Mouse (Mus musculus): ENCODE results near the gene Ppil6. TPM values are rescaled to one million over a fixed set of nuclear protein-coding genes. Genes with fewer than 3 reads are reported as not detected.

Gene Ppil6
- 0.50 and 0.63 TPM in 2 replicates for polyA plus RNA-seq (2015; fragmentation: Nextera tagmentation; extraction: Ambion mirVana)

DNA sequence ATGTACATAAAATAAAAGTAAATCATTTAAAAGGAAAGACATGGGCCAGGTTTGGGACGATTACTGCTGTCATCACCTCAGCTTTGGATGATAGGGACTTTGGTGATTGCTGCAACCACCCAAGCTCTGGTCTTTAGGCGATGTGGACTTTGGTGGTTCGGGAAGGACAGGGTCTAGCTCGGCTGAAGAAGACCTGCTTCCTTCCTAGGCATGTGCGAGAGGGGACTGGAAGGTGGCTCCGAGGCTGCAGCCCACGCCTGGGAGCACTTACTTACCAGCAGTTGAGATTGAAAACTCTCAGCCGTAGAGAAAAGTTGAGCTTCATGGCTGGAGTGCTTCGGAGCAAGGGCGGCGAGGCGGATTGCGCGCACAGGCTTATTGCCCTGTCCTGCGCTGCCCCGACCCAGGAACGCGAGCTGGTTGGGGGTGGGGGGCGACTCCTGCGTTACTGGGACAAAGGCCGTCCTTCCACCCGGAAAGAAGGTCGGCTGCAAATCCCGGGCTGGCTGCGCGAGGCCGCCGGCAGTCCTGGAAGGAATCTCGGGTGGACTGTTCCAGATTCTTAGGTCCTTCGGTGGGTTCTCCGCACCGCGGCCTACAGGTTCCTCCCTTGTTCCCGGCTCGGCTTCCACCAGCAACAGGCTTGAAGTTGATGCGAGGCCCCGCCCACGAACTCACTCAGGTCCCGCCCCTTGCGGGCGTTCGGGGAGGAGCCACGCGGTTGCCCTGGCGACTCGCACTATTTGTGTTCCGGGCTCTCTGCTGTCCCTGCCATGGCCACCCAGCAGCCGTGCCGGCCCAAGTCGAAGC, at the start of gene Ppil6, which contains the start of gene Smpd2:
TSS of gene Ppil6 (plus strand) at position 732 of the 810 bp plus-strand sequence.
TSS of gene Smpd2 (minus strand) at position 662 of the 810 bp plus-strand sequence.
- H3K4me1 ChIP-seq: peaks cover 18% of the 10 kb centered on the region
- peak within 1 kb of the TSS; percentile 84 for H3K27ac ChIP-seq
- peak within 1 kb of the TSS; percentile 100 for H3K4me2 ChIP-seq
- peak within 1 kb of the TSS; percentile 68 for H3K4me3 ChIP-seq
- no peaks in the 10 kb centered on the region for H3K9me3 ChIP-seq
- 0 out of 2 replicates have a peak, but pooled peaks cover 3% of the 10 kb centered on the region for H3K27me3 ChIP-seq
- WGBS: 1% methylated on average over 50 of the region's 50 CpGs
- peak; percentile 85 for ATAC-seq (ENCODE audit: insufficient number of reproducible peaks, insufficient read depth, low FRiP score, low TSS enrichment, low read depth)
- H3K9ac ChIP-seq: peak within 1 kb of the TSS; percentile 82
- peaks cover 36% of the 10 kb centered on the region for H3K36me3 ChIP-seq

DNA sequence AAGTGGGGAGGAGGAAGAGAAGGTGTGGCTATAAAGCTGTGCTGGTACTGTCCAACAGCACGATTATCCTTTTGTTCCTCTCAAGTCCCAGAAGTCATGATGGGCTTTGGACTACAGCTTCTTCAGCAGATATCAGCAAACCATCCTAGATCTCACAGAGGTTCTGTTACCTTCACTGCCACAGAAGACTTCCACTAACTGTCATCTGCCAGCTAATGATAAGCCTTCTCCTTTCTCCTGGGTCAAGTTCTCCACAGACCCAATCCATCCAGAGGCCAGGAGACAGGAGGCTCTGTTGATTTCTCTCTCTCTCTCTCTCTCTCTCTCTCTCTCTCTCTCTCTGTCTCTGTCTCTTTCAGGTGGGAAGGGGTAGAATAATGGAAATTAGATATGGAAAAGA, 42.0 kb upstream of the Ppil6 start:
- H3K27me3 ChIP-seq: no peaks in the 10 kb centered on the region
- H3K4me2 ChIP-seq: no peak overlapping the region
- H3K36me3 ChIP-seq: peaks cover 16% of the 10 kb centered on the region
- H3K4me1 ChIP-seq: peaks cover 16% of the 10 kb centered on the region
- H3K9me3 ChIP-seq: no peaks in the 10 kb centered on the region
- H3K9ac ChIP-seq: no peak overlapping the region
- H3K27ac ChIP-seq: no peak overlapping the region
- WGBS: 67% methylated on average over 1 of the region's 1 CpGs
- ATAC-seq (ENCODE audit: insufficient number of reproducible peaks, insufficient read depth, low FRiP score, low TSS enrichment, low read depth): no peak
- H3K4me3 ChIP-seq: no peak overlapping the region

DNA sequence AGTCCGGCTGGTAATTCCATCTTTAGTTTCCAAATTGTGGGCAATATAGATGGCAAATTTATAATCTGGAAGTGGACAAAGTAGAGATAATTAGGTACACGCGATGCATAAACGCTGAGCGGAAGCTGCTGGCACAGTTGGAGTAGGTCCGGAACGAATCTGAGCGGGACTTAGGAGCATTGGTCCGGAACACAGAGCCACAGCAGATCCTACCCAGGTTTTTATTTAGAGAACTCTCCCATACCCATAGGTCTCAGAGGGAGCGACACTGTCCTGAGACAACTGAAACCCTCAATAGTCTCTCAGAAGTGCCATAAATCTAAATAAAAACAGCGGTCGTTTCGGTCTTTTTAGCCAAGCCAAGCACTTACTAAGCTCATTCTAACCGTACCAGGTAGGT, 40.6 kb upstream of the Ppil6 start:
- Histone ChIP-seq H3K9me3 (no peaks in the 10 kb centered on the region), H3K4me3 (peak overlapping the region; percentile 96), H3K27me3 (no peaks in the 10 kb centered on the region), H3K4me1 (peaks cover 23% of the 10 kb centered on the region), H3K9ac (peak overlapping the region; percentile 72), H3K27ac (peak overlapping the region; percentile 85), H3K4me2 (peak overlapping the region; percentile 72), H3K36me3 (peaks cover 29% of the 10 kb centered on the region)
- WGBS: 10% methylated on average over 14 of the region's 14 CpGs
- ATAC-seq (ENCODE audit: insufficient number of reproducible peaks, insufficient read depth, low FRiP score, low TSS enrichment, low read depth): peak; percentile 65

DNA sequence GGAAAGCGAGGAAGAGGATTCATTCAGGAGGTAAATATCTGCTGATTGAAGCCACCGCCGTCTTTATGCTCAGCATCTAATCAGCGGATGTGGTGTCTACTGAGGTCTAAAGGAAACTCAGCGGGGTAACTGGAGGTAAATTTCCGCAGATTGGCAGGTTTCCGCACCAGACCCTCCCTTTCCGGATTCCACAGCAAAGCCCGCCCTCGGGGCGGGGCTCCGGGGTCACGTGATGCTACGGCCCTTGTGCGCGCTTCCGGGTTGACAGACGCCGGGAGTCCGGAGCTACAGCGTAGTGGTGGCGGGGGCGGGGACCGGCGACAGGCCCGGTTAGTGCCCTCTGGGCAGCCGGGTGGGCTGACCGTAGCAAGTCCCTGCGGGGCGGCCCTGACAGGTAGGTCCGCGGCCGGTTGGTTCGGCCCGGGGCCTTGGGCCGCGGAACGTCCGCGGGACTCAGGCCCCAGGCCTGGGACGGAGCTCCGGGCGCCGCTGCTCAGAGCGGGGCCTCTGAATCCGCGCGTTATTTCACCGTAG, 40.0 kb upstream of the Ppil6 start, which contains the start of gene Zbtb24:
TSS of gene Zbtb24 (plus strand) at position 247 of the 534 bp plus-strand sequence.
- Histone ChIP-seq H3K27ac (peak within 1 kb of the TSS; percentile 85), H3K9ac (peak within 1 kb of the TSS; percentile 88), H3K4me1 (peaks cover 23% of the 10 kb centered on the region), H3K9me3 (no peaks in the 10 kb centered on the region), H3K27me3 (no peaks in the 10 kb centered on the region), H3K4me3 (peak within 1 kb of the TSS; percentile 96), H3K4me2 (peak within 1 kb of the TSS; percentile 72), H3K36me3 (peaks cover 34% of the 10 kb centered on the region)
- WGBS: under 1% methylated on average over 49 of the region's 49 CpGs
- ATAC-seq (ENCODE audit: insufficient number of reproducible peaks, insufficient read depth, low FRiP score, low TSS enrichment, low read depth): peak; percentile 93

DNA sequence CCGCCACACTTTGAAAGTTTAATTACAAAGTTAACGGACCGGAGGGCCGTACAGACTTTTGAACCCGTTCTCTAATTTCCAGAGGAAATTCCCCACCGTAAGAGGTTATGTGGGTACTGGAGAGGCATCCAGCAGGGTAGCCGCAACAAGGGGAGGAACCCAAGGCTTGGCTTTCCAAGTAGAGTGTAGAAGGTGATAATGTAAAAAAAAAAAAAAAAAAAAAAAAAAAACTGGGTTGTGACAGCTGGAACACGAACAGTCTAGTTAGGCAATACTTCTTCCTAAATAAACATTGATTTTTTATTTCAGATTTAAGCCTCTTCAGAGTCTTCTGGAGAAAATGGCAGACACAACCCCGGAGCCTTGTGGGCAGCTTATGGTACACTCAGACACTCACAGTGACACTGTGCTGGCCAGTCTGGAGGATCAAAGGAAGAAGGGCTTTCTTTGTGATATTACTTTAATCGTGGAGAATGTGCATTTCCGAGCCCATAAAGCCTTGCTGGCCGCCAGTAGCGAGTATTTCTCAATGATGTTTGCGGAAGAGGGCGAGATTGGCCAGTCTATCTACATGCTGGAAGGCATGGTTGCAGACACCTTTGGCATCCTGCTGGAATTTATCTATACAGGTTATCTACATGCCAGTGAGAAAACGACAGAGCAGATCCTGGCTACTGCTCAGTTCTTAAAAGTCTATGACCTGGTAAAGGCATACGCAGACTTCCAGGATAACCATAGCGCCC, 39.3 kb upstream of the Ppil6 start:
- ATAC-seq (ENCODE audit: insufficient number of reproducible peaks, insufficient read depth, low FRiP score, low TSS enrichment, low read depth): no peak
- no peaks in the 10 kb centered on the region for H3K9me3 ChIP-seq
- no peak overlapping the region for H3K27ac ChIP-seq
- 55% methylated on average over 18 of the region's 18 CpGs for WGBS
- H3K27me3 ChIP-seq: no peaks in the 10 kb centered on the region
- H3K4me1 ChIP-seq: peaks cover 23% of the 10 kb centered on the region
- H3K4me2 ChIP-seq: peak overlapping the region; percentile 72
- peak overlapping the region; percentile 88 for H3K9ac ChIP-seq
- peak overlapping the region; percentile 96 for H3K4me3 ChIP-seq
- H3K36me3 ChIP-seq: peaks cover 41% of the 10 kb centered on the region

DNA sequence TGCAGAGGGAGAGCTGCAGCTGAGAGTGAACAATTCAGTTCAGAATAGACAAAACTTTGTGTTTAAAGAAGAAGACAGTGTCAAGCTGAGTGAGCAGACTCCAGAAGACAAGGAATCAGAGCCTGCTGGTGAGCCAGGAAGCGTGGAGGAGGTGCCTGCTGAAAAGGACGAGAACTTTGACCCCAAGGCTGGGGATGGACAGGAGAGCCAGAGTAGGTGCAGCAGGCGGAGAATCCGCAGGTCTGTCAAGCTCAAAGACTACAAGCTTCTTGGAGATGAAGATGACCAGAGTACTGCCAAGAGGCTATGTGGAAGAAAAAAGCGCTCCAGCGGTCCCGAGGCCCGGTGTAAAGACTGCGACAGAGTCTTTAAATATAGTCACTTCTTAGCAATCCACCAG, 38.6 kb upstream of the Ppil6 start:
- Histone ChIP-seq H3K4me2 (no peak overlapping the region), H3K4me1 (peaks cover 23% of the 10 kb centered on the region), H3K27ac (no peak overlapping the region), H3K36me3 (peaks cover 48% of the 10 kb centered on the region), H3K9me3 (no peaks in the 10 kb centered on the region), H3K9ac (no peak overlapping the region), H3K27me3 (no peaks in the 10 kb centered on the region), H3K4me3 (no peak overlapping the region)
- WGBS: 94% methylated on average over 9 of the region's 9 CpGs
- no peak for ATAC-seq (ENCODE audit: insufficient number of reproducible peaks, insufficient read depth, low FRiP score, low TSS enrichment, low read depth)

DNA sequence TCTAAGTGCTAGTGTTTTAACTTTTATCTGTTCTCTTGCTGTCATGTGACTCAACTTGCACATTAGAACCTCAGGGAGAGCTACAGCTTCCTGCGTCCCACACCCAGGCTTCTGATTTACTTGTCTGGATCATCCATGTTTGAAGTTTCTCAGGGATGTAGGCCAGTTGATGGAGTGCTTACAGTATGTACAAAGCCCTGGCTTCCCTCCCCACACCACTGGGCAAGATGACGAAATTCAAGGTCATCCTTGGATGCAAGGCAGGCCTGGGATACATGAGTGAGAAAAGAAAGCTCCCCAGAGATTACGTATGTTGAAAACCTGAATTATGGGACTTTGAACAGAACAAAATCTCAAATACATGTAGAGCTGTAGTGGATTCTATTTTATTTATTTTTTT, 37.4 kb upstream of the Ppil6 start:
- no peak overlapping the region for H3K9ac ChIP-seq
- WGBS: 90% methylated on average over 3 of the region's 3 CpGs
- no peak overlapping the region for H3K4me3 ChIP-seq
- H3K27me3 ChIP-seq: no peaks in the 10 kb centered on the region
- H3K4me2 ChIP-seq: no peak overlapping the region
- no peak for ATAC-seq (ENCODE audit: insufficient number of reproducible peaks, insufficient read depth, low FRiP score, low TSS enrichment, low read depth)
- peaks cover 23% of the 10 kb centered on the region for H3K4me1 ChIP-seq
- H3K36me3 ChIP-seq: peaks cover 57% of the 10 kb centered on the region
- H3K9me3 ChIP-seq: no peaks in the 10 kb centered on the region
- H3K27ac ChIP-seq: no peak overlapping the region

DNA sequence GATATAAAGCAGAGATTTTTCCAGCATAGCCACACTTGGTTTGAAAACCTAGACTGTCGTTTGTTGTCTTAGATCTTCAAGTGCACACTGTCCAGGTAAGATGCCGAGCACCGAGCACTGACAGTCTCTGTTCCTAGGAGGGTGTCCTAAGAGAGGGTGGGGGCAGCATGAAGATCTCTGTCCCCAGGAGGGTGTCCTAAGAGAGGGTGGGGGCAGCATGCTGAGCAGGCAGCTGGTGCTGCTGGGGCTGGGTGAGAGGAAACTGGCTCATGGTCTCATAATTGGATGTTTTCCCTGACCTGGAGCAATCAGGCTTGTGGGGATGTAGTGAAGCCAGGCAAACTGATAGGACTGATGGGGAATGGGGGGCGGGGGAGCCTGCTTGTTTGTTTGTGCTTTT, 30.2 kb upstream of the Ppil6 start:
- no peaks in the 10 kb centered on the region for H3K9me3 ChIP-seq
- no peaks in the 10 kb centered on the region for H3K27me3 ChIP-seq
- no peak overlapping the region for H3K4me2 ChIP-seq
- no peak overlapping the region for H3K4me3 ChIP-seq
- H3K27ac ChIP-seq: no peak overlapping the region
- H3K36me3 ChIP-seq: peaks cover 76% of the 10 kb centered on the region
- no peak overlapping the region for H3K9ac ChIP-seq
- WGBS: 72% methylated on average over 4 of the region's 4 CpGs
- no peaks in the 10 kb centered on the region for H3K4me1 ChIP-seq
- no peak for ATAC-seq (ENCODE audit: insufficient number of reproducible peaks, insufficient read depth, low FRiP score, low TSS enrichment, low read depth)

DNA sequence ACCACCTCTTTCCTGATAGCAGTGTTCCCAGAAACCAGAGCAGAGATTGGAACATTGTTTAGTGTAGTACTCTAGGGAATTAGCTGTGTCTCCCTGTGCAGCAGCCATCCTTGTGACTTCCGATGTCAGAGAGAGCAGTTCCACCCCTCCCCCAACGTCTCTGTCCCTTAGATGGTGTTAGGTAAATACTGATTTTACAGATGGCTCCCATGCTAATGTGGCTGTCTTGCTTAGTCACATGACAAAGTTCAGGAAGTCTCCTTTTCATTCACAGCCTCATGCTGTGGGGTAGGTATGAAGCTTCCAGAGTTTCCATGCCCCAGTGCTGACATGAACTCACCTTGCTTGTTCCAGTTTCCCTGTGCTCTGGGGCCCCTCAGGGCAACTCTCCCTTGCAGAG, 29.7 kb upstream of the Ppil6 start:
- no peaks in the 10 kb centered on the region for H3K9me3 ChIP-seq
- H3K9ac ChIP-seq: no peak overlapping the region
- WGBS: 32% methylated on average over 2 of the region's 2 CpGs
- no peak overlapping the region for H3K4me3 ChIP-seq
- no peak for ATAC-seq (ENCODE audit: insufficient number of reproducible peaks, insufficient read depth, low FRiP score, low TSS enrichment, low read depth)
- H3K27ac ChIP-seq: no peak overlapping the region
- H3K4me2 ChIP-seq: no peak overlapping the region
- H3K36me3 ChIP-seq: peaks cover 74% of the 10 kb centered on the region
- no peaks in the 10 kb centered on the region for H3K4me1 ChIP-seq
- H3K27me3 ChIP-seq: no peaks in the 10 kb centered on the region

DNA sequence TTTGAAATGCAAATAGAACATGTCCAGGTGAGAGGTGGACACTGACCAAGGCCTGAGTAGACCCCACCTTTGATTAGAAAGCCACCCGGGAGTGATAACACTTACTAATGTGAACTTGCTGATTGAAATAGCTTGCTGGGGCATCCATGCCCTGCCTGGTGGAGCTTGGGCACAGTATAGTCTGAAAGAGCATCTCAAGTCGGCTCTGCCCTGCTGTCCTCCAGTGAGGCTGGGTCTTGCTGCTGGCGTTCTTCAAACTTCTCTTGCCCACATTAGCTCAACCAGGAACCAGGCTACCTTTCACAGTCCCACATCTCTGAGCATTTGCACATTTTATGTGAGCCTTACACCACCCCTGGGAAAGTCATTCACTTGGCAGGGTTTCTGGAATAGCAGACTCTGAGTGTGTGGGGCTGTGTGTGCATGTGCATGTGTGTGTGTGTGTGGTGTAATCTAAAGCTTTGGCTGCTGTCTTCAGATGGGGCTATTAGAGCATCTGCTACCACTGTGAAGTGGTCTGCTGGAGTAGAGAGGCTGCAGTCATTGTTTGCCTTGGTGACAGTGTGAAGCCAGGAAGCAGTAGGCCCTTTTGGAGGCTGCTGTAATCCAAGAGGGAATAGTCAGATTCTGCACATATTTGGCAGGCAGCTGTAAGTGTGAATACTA, 29.0 kb upstream of the Ppil6 start:
- peaks cover 71% of the 10 kb centered on the region for H3K36me3 ChIP-seq
- H3K27ac ChIP-seq: no peak overlapping the region
- no peaks in the 10 kb centered on the region for H3K4me1 ChIP-seq
- H3K4me2 ChIP-seq: no peak overlapping the region
- 87% methylated on average over 3 of the region's 3 CpGs for WGBS
- H3K27me3 ChIP-seq: no peaks in the 10 kb centered on the region
- H3K9me3 ChIP-seq: no peaks in the 10 kb centered on the region
- H3K9ac ChIP-seq: no peak overlapping the region
- ATAC-seq (ENCODE audit: insufficient number of reproducible peaks, insufficient read depth, low FRiP score, low TSS enrichment, low read depth): no peak
- no peak overlapping the region for H3K4me3 ChIP-seq

DNA sequence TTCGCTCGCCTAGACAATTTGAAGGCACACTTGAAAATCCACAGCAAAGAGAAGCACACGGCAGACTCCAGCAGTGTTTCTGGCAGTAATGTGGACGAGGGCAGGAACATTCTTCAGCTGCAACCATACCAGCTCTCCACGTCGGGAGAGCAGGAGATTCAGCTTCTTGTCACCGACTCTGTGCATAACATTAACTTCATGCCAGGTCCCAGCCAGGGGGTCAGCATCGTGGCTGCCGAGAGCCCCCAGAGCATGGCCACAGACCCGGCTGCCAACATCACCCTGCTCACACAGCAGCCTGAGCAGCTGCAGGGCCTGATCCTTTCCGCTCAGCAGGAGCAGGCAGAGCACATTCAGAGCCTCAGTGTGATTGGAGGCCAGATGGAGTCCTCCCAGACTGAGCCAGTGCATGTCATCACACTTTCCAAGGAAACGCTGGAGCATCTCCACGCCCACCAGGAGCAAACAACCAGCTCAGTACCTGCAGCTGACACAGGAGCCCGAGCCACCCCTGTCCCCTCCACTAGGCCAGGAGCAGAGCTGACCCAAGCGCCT, 25.8 kb upstream of the Ppil6 start:
- Histone ChIP-seq H3K27ac (no peak overlapping the region), H3K4me2 (no peak overlapping the region), H3K4me3 (no peak overlapping the region), H3K9ac (no peak overlapping the region), H3K4me1 (no peaks in the 10 kb centered on the region), H3K27me3 (no peaks in the 10 kb centered on the region), H3K36me3 (peaks cover 55% of the 10 kb centered on the region), H3K9me3 (no peaks in the 10 kb centered on the region)
- 59% methylated on average over 15 of the region's 15 CpGs for WGBS
- ATAC-seq (ENCODE audit: insufficient number of reproducible peaks, insufficient read depth, low FRiP score, low TSS enrichment, low read depth): no peak
